Mouse (Mus musculus): ENCODE results near the gene Ipp.

DNA sequence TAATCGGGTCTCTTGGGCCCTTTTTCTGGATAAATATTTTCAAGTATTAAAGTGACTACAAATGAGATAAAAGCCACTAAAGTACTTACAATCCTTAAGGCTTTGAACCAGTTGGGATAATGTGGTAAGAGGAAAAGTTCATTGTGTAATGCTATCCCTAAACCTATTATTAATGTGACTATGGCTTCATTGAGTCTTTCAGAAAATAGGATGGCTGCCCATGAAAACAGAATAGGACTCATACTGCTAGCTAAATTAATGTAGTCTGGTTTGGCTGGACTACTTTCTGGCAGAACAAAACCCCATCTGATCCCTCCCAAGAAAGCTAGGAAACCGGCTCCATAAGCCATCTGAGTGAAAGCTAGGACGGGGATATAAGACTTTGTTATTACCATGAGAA lies 45.7 kb downstream of the Ipp start:
- TF ChIP-seq CTCF (IDR thresholded peaks at IDR 0.05; ENCODE audit: low read depth) (no peak), EP300 (IDR thresholded peaks at IDR 0.05; ENCODE audit: low read depth) (no peak)
